Mouse (Mus musculus): ENCODE results near the gene Glipr1.
"Not testable (repeated sequence)": the region's sequence is repeated elsewhere in the genome, so short reads cannot be mapped to it uniquely, and the experiment has no call there.

GRCm38 (mm10) chr10:112051956-112052355 lies 49.5 kb upstream of the Glipr1 start:
- TF ChIP-seq CTCF (IDR thresholded peaks at IDR 0.05); POLR2A (IDR thresholded peaks at IDR 0.05; ENCODE audit: insufficient read depth, low read depth, low read length): not testable (repeated sequence)

Measured in heart, adult 2 months (tissue).